Mouse (Mus musculus): ENCODE results near the gene Gal3st3. TPM values are rescaled to one million over a fixed set of nuclear protein-coding genes. Genes with fewer than 3 reads are reported as not detected.
A peak's percentile ranks its signal among the peaks of the same experiment; 100 is the strongest.
"Not testable (repeated sequence)": the region's sequence is repeated elsewhere in the genome, so short reads cannot be mapped to it uniquely, and the experiment has no call there.

The Gal3st3 gene
- total RNA-seq, 2 experiments from 2014 or later, result 24.5 to 25.7 TPM

DNA sequence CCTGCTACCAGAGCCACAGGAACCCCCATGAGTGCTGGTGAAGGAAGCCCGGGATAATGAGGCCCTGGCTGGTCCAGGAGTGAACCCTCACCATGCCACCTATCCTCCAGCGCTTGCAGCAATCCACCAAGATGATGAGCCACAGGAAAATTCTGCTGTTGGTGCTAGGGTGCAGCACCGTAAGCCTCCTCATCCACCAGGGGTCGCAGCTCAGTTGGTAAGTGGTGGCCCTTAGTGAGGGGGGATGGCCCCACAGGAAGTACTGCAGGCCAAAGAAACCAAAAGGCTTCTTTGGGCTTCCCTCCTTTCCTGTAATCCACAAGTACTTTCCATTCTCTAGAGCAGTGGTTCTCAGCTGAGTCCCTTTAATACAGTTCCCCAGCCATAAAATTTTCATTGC lies 4.3 kb downstream of the Gal3st3 start:
- intact Hi-C loops (cut with DNase I), result loop anchor here (5.0 kb wide), 1 partner anchor 45 kb away; the partner anchor contains the start of gene Cst6
- DNase-seq (ENCODE audit: low spot score), result peak; percentile 19

DNA sequence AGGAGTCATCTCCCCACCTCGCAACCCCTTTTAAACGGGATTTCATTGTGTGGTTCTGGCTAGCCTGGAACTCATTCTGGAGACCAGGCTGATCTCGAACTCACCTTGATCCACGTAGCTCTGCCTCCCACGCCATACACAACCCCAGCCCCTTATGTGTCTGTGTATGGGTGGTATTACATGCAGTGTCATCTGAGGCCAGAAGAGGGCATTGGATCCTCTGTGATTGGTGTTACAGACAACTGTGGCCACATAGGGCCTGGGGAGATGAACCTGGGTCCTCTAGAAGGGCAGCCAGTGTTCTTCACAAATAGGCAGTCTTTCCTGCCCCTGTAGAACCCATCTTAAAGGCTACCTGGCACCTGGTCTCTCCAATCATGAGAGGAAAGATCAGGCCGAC lies 8.1 kb downstream of the Gal3st3 start:
- intact Hi-C loops (cut with DNase I), result no loop called here
- no peak for DNase-seq (ENCODE audit: low spot score)

DNA sequence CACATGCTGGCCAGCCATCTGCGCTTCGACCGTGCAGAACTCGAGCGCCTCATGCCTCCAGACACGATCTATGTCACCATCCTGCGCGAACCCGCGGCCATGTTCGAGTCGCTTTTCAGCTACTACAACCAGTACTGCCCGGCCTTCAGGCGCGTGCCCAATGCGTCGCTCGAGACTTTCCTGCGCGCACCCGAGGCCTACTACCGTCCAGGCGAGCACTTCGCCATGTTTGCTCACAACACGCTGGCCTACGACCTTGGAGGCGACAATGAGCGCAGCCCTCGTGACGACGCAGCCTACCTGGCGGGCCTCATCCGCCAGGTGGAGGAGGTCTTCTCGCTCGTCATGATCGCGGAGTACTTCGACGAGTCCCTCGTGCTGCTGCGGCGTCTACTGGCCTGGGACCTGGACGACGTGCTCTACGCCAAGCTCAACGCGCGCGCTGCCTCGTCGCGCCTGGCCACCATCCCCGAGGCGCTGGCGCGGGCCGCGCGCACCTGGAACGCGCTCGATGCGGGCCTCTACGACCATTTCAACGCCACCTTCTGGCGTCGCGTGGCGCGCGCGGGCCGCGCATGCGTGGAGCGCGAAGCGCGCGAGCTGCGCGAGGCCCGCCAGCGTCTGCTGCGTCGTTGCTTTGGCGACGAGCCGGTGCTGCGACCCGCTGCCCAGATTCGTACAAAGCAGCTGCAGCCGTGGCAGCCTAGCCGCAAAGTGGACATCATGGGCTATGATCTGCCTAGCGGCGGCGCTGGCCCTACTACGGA lies 9.0 kb downstream of the Gal3st3 start:
- no peak for DNase-seq (ENCODE audit: low spot score)
- intact Hi-C loops (cut with DNase I), result no loop called here

GRCm38 (mm10) chr19:5309025-5309424 lies 10.9 kb downstream of the Gal3st3 start:
- intact Hi-C loops (cut with DNase I), result no loop called here
- DNase-seq (ENCODE audit: low spot score), result no peak

DNA sequence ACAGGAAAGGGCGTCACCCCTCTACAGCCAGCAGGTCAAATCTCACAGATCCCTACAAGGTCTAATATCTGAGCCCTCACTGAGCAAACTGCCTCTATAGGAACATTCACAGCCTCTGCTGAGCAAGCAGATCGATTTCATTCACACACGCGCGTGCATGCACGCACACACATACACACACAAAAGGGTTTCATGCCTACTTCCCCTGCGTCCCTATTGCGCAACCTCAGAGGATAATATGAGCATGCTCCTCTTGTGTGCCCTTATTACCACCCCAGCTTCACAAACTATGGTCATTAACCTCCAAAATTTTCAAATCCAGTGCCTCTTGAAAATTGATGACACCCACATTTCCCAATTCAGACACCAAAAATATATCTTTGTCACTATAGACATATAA lies 15.1 kb downstream of the Gal3st3 start:
- DNase-seq (ENCODE audit: low spot score), result no peak
- intact Hi-C loops (cut with DNase I), result no loop called here

GRCm38 (mm10) chr19:5323801-5324200 lies 25.7 kb downstream of the Gal3st3 start:
- intact Hi-C loops (cut with DNase I), result no loop called here

DNA sequence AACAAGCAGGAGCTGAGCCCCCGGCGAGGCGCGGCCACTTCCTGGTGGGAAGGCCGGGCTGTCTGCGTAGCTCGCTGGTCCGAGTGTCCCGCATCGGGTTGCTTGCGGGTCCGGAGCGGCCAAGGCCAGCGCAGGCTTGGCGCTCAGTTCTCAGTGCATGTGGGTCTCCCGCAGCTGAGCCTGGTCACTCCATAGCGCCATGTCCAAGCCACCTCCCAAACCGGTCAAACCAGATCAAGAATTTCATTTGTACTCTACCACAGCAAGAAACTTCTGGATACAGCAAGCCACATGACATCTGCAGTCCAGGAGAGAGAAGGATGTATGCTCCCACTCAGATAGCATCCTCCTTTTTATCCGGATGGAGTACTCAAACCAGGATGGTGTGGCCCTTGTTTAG lies 29.8 kb downstream of the Gal3st3 start:
- no peak for DNase-seq (ENCODE audit: low spot score)
- intact Hi-C loops (cut with DNase I), result no loop called here

More at GRCm38 (mm10) chr19:5323801-5324200, 25.7 kb downstream of the Gal3st3 start:
- no peak for DNase-seq (ENCODE audit: low spot score)

- DNase-seq (ENCODE audit: low spot score), result no peak
- intact Hi-C loops (cut with DNase I), result no loop called here
Observed at GRCm38 (mm10) chr19:5334741-5335140, 36.6 kb downstream of the Gal3st3 start.

- intact Hi-C loops (cut with DNase I), result no loop called here
- no peak for DNase-seq (ENCODE audit: low spot score)
Observed at GRCm38 (mm10) chr19:5335441-5335840, 37.3 kb downstream of the Gal3st3 start, which contains the start of gene Catsper1. TSS of gene Catsper1 (plus strand) at chr19:5335741.

GRCm38 (mm10) chr19:5337975-5338374 lies 39.8 kb downstream of the Gal3st3 start:
- DNase-seq (ENCODE audit: low spot score), result peak; percentile 23
- intact Hi-C loops (cut with DNase I), result loop anchor here (1.0 kb wide), 1 partner anchor 10 kb away; no protein-coding TSS in a partner anchor

GRCm38 (mm10) chr19:5341360-5341759 lies 43.2 kb downstream of the Gal3st3 start:
- intact Hi-C loops (cut with DNase I), result no loop called here
- peak; percentile 48 for DNase-seq (ENCODE audit: low spot score)

GRCm38 (mm10) chr19:5345297-5346131 lies 47.4 kb downstream of the Gal3st3 start:
- peak; percentile 64 for DNase-seq (ENCODE audit: low spot score)
- intact Hi-C loops (cut with DNase I), result loop anchor here (5.0 kb wide), 1 partner anchor 43 kb away; no protein-coding TSS in a partner anchor

DNA sequence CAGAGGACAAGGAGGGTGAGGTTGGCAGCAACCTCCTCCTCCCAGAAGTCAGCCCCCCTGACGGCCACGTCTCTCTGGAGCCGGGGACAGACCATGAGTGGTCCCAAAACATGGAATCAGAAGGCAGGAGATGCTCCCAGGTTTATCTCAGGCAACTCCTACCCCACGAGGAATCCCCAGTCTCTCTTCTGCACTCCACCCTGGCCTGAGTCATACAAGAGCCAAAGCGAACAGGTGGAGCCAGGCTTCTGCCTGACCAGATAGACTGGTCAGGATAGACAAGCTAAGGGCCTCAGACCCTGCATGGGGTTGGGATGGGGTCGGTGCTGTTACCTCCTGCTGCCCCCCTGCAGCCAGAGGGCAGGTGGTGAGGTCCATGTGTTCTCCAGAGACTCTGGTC lies 49.9 kb downstream of the Gal3st3 start:
- DNase-seq (ENCODE audit: low spot score), result no peak
- intact Hi-C loops (cut with DNase I), result loop anchor here (1.0 to 5.0 kb wide), 2 partner anchors 10 to 46 kb away; no protein-coding TSS in a partner anchor

GRCm38 (mm10) chr19:5348526-5349501 lies 50.7 kb downstream of the Gal3st3 start:
- intact Hi-C loops (cut with DNase I), result loop anchor here (1.0 to 5.0 kb wide), 2 partner anchors 11 to 47 kb away; no protein-coding TSS in a partner anchor
- DNase-seq (ENCODE audit: low spot score), result no peak

GRCm38 (mm10) chr19:5349502-5349873 lies 51.4 kb downstream of the Gal3st3 start, which contains the start of gene Cst6:
TSS of gene Cst6 (minus strand) at chr19:5349574.
- intact Hi-C loops (cut with DNase I), result loop anchor here (5.0 kb wide), 1 partner anchor 47 kb away; no protein-coding TSS in a partner anchor
- DNase-seq (ENCODE audit: low spot score), result not testable (repeated sequence)

DNA sequence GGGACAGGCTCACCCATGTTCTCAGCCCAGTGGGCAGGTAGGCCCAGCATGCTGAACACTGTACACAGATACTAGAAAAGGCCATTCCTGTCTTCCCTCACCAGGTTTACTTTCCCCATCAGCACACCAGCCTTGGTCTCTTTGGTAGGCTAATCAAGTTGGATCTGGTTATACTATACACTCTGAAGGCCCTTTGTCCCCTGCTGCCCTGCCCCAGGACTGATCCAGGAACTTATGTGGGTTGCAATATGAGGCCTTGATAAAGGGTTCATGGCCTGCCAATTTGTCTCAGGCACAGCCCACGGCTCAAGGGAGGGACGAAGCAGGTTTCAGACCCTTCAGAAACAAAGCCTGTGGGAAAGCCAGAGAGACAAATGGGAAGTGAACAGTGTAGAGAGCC lies 55.5 kb downstream of the Gal3st3 start:
- intact Hi-C loops (cut with DNase I), result no loop called here
- DNase-seq (ENCODE audit: low spot score), result no peak

DNA sequence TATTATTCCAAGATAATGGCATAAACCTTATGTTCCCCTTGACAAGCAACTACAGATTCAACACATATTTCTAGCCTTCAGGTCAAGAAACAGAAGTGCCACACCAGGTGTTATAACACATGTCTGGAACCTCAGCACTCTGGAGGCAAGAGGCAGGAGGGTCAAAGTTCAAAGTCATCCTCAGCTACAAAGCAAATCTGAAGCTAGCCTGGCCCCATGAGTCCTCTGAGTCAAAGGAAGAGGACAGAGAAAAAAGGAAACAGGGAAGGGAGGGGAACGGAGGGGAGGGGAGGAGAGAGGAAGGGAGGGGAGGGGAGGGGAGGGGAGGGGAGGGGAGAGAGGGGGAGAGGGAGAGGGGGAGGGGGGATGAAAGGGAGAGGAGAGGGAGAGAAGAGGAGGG lies 57.9 kb downstream of the Gal3st3 start:
- intact Hi-C loops (cut with DNase I), result no loop called here
- DNase-seq (ENCODE audit: low spot score), result no peak

All from heart, postnatal 25 days (tissue).